Mouse (Mus musculus): Measurements from ENCODE around the gene Nek5. TPM values are rescaled to one million over a fixed set of nuclear protein-coding genes. Genes with fewer than 3 reads are reported as not detected.

The Nek5 gene
- total and polyA plus RNA-seq, 2 experiments, result 0.10 to 0.28 TPM

GRCm38 (mm10) chr8:22025241-22025640 lies 99.6 kb downstream of the Nek5 start:
- Histone ChIP-seq H3K79me2 (ENCODE audit: control insufficient read depth, insufficient read depth, low read length) (peaks cover 6% of the 10 kb centered on the region; the same call in 1 of the 2 replicates), H3K36me3 (ENCODE audit: control insufficient read depth, insufficient read depth, low read length) (no peaks in the 10 kb centered on the region; the same call in 1 of the 2 replicates), H3K27me3 (ENCODE audit: control insufficient read depth, insufficient read depth, low read length) (no peaks in the 10 kb centered on the region), H3K27ac (replicated peaks; ENCODE audit: insufficient read depth, low read depth, low read length) (no peak overlapping the region), H3K9ac (ENCODE audit: low read depth, low read length) (no peak overlapping the region), H3K4me1 (ENCODE audit: control insufficient read depth, insufficient read depth, low read length) (no peaks in the 10 kb centered on the region), H3K4me3 (ENCODE audit: insufficient read depth, low read depth, low read length) (no peak overlapping the region)
- 64% methylated on average over 4 of the region's 4 CpGs for WGBS
- TF ChIP-seq POLR2A (IDR thresholded peaks at IDR 0.05; ENCODE audit: extremely low read depth, insufficient read depth, low read length) (no peak), CTCF (IDR thresholded peaks at IDR 0.05; ENCODE audit: low read depth, low read length) (no peak)
- no peak for DNase-seq (ENCODE audit: extremely low read depth, low read depth, low spot score)

Other genes with a start within 250 kb of the Nek5 start
- gene Defb9, start 239.6 kb downstream of the Nek5 start, total RNA-seq (2014; rRNA removed), result not detected in 2 replicates
- gene Defb9, start 239.6 kb downstream of the Nek5 start, polyA plus RNA-seq (2012; rRNA removed), result not detected in 2 replicates
- gene Defb11, start 218.6 kb downstream of the Nek5 start, total RNA-seq (2014; rRNA removed), result not detected in 2 replicates
- not detected in 2 replicates for gene Defb11, start 218.6 kb downstream of the Nek5 start, polyA plus RNA-seq (2012; rRNA removed)
- gene Defb15, start 192.3 kb downstream of the Nek5 start, total RNA-seq (2014; rRNA removed), result not detected in 2 replicates
- not detected in 2 replicates for gene Defb15, start 192.3 kb downstream of the Nek5 start, polyA plus RNA-seq (2012; rRNA removed)
- not detected in 2 replicates for gene Defb35, start 186.7 kb downstream of the Nek5 start, total RNA-seq (2014; rRNA removed)
- gene Defb35, start 186.7 kb downstream of the Nek5 start, polyA plus RNA-seq (2012; rRNA removed), result not detected in 2 replicates
- not detected in 2 replicates for gene Defb13, start 178.3 kb downstream of the Nek5 start, total RNA-seq (2014; rRNA removed)
- gene Defb13, start 178.3 kb downstream of the Nek5 start, polyA plus RNA-seq (2012; rRNA removed), result not detected in 2 replicates
- gene Fam90a1a, start 166.3 kb downstream of the Nek5 start, total RNA-seq (2014; rRNA removed), result not detected in 2 replicates
- gene Fam90a1a, start 166.3 kb downstream of the Nek5 start, polyA plus RNA-seq (2012; rRNA removed), result not detected in 2 replicates
- gene Ccdc70, start 155.3 kb downstream of the Nek5 start, total RNA-seq (2014; rRNA removed), result not detected in 2 replicates
- gene Ccdc70, start 155.3 kb downstream of the Nek5 start, polyA plus RNA-seq (2012; rRNA removed), result not detected in 2 replicates
- gene Atp7b, start 64.7 kb downstream of the Nek5 start, total RNA-seq (2014; rRNA removed), result 9.8 and 14.5 TPM in 2 replicates
- 10.7 and 12.5 TPM in 2 replicates for gene Atp7b, start 64.7 kb downstream of the Nek5 start, polyA plus RNA-seq (2012; rRNA removed)
- gene Alg11, start 64.3 kb downstream of the Nek5 start, total RNA-seq (2014; rRNA removed), result 15.2 and 22.2 TPM in 2 replicates
- gene Alg11, start 64.3 kb downstream of the Nek5 start, polyA plus RNA-seq (2012; rRNA removed), result 4.8 and 11.6 TPM in 2 replicates
- gene Nek3, start 41.4 kb upstream of the Nek5 start, total RNA-seq (2014; rRNA removed), result 1.1 and 1.5 TPM in 2 replicates
- 0.56 and 0.71 TPM in 2 replicates for gene Nek3, start 41.4 kb upstream of the Nek5 start, polyA plus RNA-seq (2012; rRNA removed)
- gene Ckap2, start 60.8 kb upstream of the Nek5 start, total RNA-seq (2014; rRNA removed), result 0.65 and 1.7 TPM in 2 replicates
- gene Ckap2, start 60.8 kb upstream of the Nek5 start, polyA plus RNA-seq (2012; rRNA removed), result 0.10 and 0.18 TPM in 2 replicates
- 11.2 and 14.4 TPM in 2 replicates for gene Vps36, start 67.8 kb upstream of the Nek5 start, total RNA-seq (2014; rRNA removed)
- gene Vps36, start 67.8 kb upstream of the Nek5 start, polyA plus RNA-seq (2012; rRNA removed), result 7.0 and 7.8 TPM in 2 replicates
- 2.1 and 2.5 TPM in 2 replicates for gene Thsd1, start 102.3 kb upstream of the Nek5 start, total RNA-seq (2014; rRNA removed)
- 1.9 and 2.1 TPM in 2 replicates for gene Thsd1, start 102.3 kb upstream of the Nek5 start, polyA plus RNA-seq (2012; rRNA removed)
- not detected in 2 replicates for gene Tpte, start 158.4 kb upstream of the Nek5 start, total RNA-seq (2014; rRNA removed)
- gene Tpte, start 158.4 kb upstream of the Nek5 start, polyA plus RNA-seq (2012; rRNA removed), result not detected in 2 replicates